Mouse (Mus musculus): ENCODE data around the gene Sept10. TPM values are rescaled to one million over a fixed set of nuclear protein-coding genes. Genes with fewer than 3 reads are reported as not detected.

Sept10 gene
- polyA plus RNA-seq, 1 experiment from 2014 or later = 17.0 TPM

GRCm38 (mm10) chr10:59253541-59254079 lies 32.0 kb upstream of the Sept10 start:
- WGBS = 71% methylated on average over 8 of the region's 8 CpGs
- no peak for ATAC-seq (ENCODE audit: low FRiP score, low read depth)
- Histone ChIP-seq H3K9me3 (no peaks in the 10 kb centered on the region), H3K27me3 (no peaks in the 10 kb centered on the region), H3K4me1 (replicated peaks) (no peaks in the 10 kb centered on the region), H3K9ac (no peak overlapping the region), H3K36me3 (no peaks in the 10 kb centered on the region), H3K27ac (replicated peaks) (no peak overlapping the region), H3K4me3 (no peak overlapping the region), H3K4me2 (no peak overlapping the region)

- Histone ChIP-seq H3K4me3 (no peak overlapping the region), H3K27me3 (no peaks in the 10 kb centered on the region), H3K9ac (no peak overlapping the region), H3K27ac (replicated peaks) (no peak overlapping the region), H3K36me3 (no peaks in the 10 kb centered on the region), H3K4me1 (replicated peaks) (no peaks in the 10 kb centered on the region), H3K4me2 (no peak overlapping the region), H3K9me3 (no peaks in the 10 kb centered on the region)
- ATAC-seq (ENCODE audit: low FRiP score, low read depth) = no peak
- WGBS = 83% methylated on average over 8 of the region's 8 CpGs
These were observed 30.7 kb upstream of the Sept10 start for GRCm38 (mm10) chr10:59252396-59252795.

GRCm38 (mm10) chr10:59251980-59252379 lies 30.3 kb upstream of the Sept10 start:
- Histone ChIP-seq H3K36me3 (no peaks in the 10 kb centered on the region), H3K27me3 (no peaks in the 10 kb centered on the region), H3K4me3 (no peak overlapping the region), H3K27ac (replicated peaks) (no peak overlapping the region), H3K4me1 (replicated peaks) (no peaks in the 10 kb centered on the region), H3K9ac (no peak overlapping the region), H3K9me3 (no peaks in the 10 kb centered on the region), H3K4me2 (no peak overlapping the region)
- WGBS = 89% methylated on average over 2 of the region's 2 CpGs
- no peak for ATAC-seq (ENCODE audit: low FRiP score, low read depth)

GRCm38 (mm10) chr10:59250679-59251078 lies 29.0 kb upstream of the Sept10 start:
- Histone ChIP-seq H3K27me3 (no peaks in the 10 kb centered on the region), H3K4me1 (replicated peaks) (no peaks in the 10 kb centered on the region), H3K4me3 (no peak overlapping the region), H3K27ac (replicated peaks) (no peak overlapping the region), H3K9ac (no peak overlapping the region), H3K9me3 (no peaks in the 10 kb centered on the region), H3K4me2 (no peak overlapping the region), H3K36me3 (no peaks in the 10 kb centered on the region)
- no peak for ATAC-seq (ENCODE audit: low FRiP score, low read depth)
- 86% methylated on average over 2 of the region's 2 CpGs for WGBS

GRCm38 (mm10) chr10:59249531-59249930 lies 27.9 kb upstream of the Sept10 start:
- H3K9ac ChIP-seq = no peak overlapping the region
- H3K36me3 ChIP-seq = no peaks in the 10 kb centered on the region
- H3K9me3 ChIP-seq = no peaks in the 10 kb centered on the region
- no peaks in the 10 kb centered on the region for H3K27me3 ChIP-seq
- WGBS = 74% methylated on average over 3 of the region's 3 CpGs
- ATAC-seq (ENCODE audit: low FRiP score, low read depth) = no peak
- no peak overlapping the region for H3K4me3 ChIP-seq
- H3K4me2 ChIP-seq = no peak overlapping the region
- no peaks in the 10 kb centered on the region for H3K4me1 ChIP-seq (replicated peaks)
- H3K27ac ChIP-seq (replicated peaks) = no peak overlapping the region

- Histone ChIP-seq H3K4me3 (no peak overlapping the region), H3K27me3 (no peaks in the 10 kb centered on the region), H3K36me3 (no peaks in the 10 kb centered on the region), H3K9me3 (no peaks in the 10 kb centered on the region), H3K9ac (no peak overlapping the region), H3K4me1 (replicated peaks) (no peaks in the 10 kb centered on the region), H3K4me2 (no peak overlapping the region), H3K27ac (replicated peaks) (no peak overlapping the region)
- no peak for ATAC-seq (ENCODE audit: low FRiP score, low read depth)
- WGBS = 63% methylated on average over 3 of the region's 3 CpGs
These were observed 19.5 kb upstream of the Sept10 start for GRCm38 (mm10) chr10:59241141-59241541.

- ATAC-seq (ENCODE audit: low FRiP score, low read depth) = no peak
- H3K9ac ChIP-seq = no peak overlapping the region
- H3K4me2 ChIP-seq = no peak overlapping the region
- 45% methylated on average over 3 of the region's 3 CpGs for WGBS
- H3K4me1 ChIP-seq (replicated peaks) = no peaks in the 10 kb centered on the region
- H3K4me3 ChIP-seq = no peak overlapping the region
- H3K27ac ChIP-seq (replicated peaks) = no peak overlapping the region
- no peaks in the 10 kb centered on the region for H3K27me3 ChIP-seq
- H3K9me3 ChIP-seq = no peaks in the 10 kb centered on the region
- no peaks in the 10 kb centered on the region for H3K36me3 ChIP-seq
These were observed 16.1 kb upstream of the Sept10 start for GRCm38 (mm10) chr10:59237757-59238156.

- H3K36me3 ChIP-seq = no peaks in the 10 kb centered on the region
- H3K9ac ChIP-seq = no peak overlapping the region
- H3K27ac ChIP-seq (replicated peaks) = no peak overlapping the region
- ATAC-seq (ENCODE audit: low FRiP score, low read depth) = no peak
- no peaks in the 10 kb centered on the region for H3K4me1 ChIP-seq (replicated peaks)
- no peaks in the 10 kb centered on the region for H3K27me3 ChIP-seq
- no peak overlapping the region for H3K4me3 ChIP-seq
- 85% methylated on average over 6 of the region's 6 CpGs for WGBS
- no peak overlapping the region for H3K4me2 ChIP-seq
- H3K9me3 ChIP-seq = no peaks in the 10 kb centered on the region
These were observed 14.8 kb upstream of the Sept10 start for GRCm38 (mm10) chr10:59236486-59236885.

- no peak for ATAC-seq (ENCODE audit: low FRiP score, low read depth)
- no peaks in the 10 kb centered on the region for H3K4me1 ChIP-seq (replicated peaks)
- WGBS = 65% methylated on average over 4 of the region's 4 CpGs
These were observed 14.2 kb upstream of the Sept10 start for GRCm38 (mm10) chr10:59235847-59236246.

GRCm38 (mm10) chr10:59235227-59235626 lies 13.6 kb upstream of the Sept10 start:
- Histone ChIP-seq H3K4me1 (replicated peaks) (no peaks in the 10 kb centered on the region), H3K4me3 (no peak overlapping the region), H3K27me3 (no peaks in the 10 kb centered on the region), H3K9ac (no peak overlapping the region), H3K27ac (replicated peaks) (no peak overlapping the region), H3K9me3 (no peaks in the 10 kb centered on the region), H3K4me2 (no peak overlapping the region), H3K36me3 (no peaks in the 10 kb centered on the region)
- 94% methylated on average over 2 of the region's 2 CpGs for WGBS
- no peak for ATAC-seq (ENCODE audit: low FRiP score, low read depth)

More at GRCm38 (mm10) chr10:59235847-59236246, 14.2 kb upstream of the Sept10 start:
- Histone ChIP-seq H3K36me3 (no peaks in the 10 kb centered on the region), H3K4me3 (no peak overlapping the region), H3K27ac (replicated peaks) (no peak overlapping the region), H3K4me2 (no peak overlapping the region), H3K9me3 (no peaks in the 10 kb centered on the region), H3K27me3 (no peaks in the 10 kb centered on the region), H3K9ac (no peak overlapping the region)

GRCm38 (mm10) chr10:59229205-59229820 lies 7.7 kb upstream of the Sept10 start:
- Histone ChIP-seq H3K27me3 (no peaks in the 10 kb centered on the region), H3K36me3 (no peaks in the 10 kb centered on the region), H3K4me1 (replicated peaks) (0 out of 2 replicates have a peak, but pooled peaks cover 7% of the 10 kb centered on the region), H3K4me2 (no peak overlapping the region), H3K4me3 (no peak overlapping the region), H3K9me3 (no peaks in the 10 kb centered on the region), H3K9ac (no peak overlapping the region), H3K27ac (replicated peaks) (no peak overlapping the region)
- no peak for ATAC-seq (ENCODE audit: low FRiP score, low read depth)
- 83% methylated on average over 4 of the region's 4 CpGs for WGBS

GRCm38 (mm10) chr10:59225137-59225536 lies 3.5 kb upstream of the Sept10 start:
- H3K4me3 ChIP-seq = no peak overlapping the region
- H3K4me2 ChIP-seq = peak overlapping the region; percentile 30
- no peaks in the 10 kb centered on the region for H3K9me3 ChIP-seq
- H3K9ac ChIP-seq = no peak overlapping the region
- no peak overlapping the region for H3K27ac ChIP-seq (replicated peaks)
- 88% methylated on average over 2 of the region's 2 CpGs for WGBS
- no peak for ATAC-seq (ENCODE audit: low FRiP score, low read depth)
- peaks cover 22% of the 10 kb centered on the region for H3K4me1 ChIP-seq (replicated peaks)
- H3K36me3 ChIP-seq = no peaks in the 10 kb centered on the region
- no peaks in the 10 kb centered on the region for H3K27me3 ChIP-seq

GRCm38 (mm10) chr10:59223890-59224289 lies 2.2 kb upstream of the Sept10 start:
- Histone ChIP-seq H3K9ac (0 out of 2 replicates have a peak overlapping the region, but pooled peaks have one; percentile 13), H3K4me2 (peak overlapping the region; percentile 97), H3K4me3 (peak overlapping the region; percentile 99), H3K4me1 (replicated peaks) (peaks cover 25% of the 10 kb centered on the region), H3K9me3 (no peaks in the 10 kb centered on the region), H3K27ac (replicated peaks) (no peak overlapping the region), H3K36me3 (no peaks in the 10 kb centered on the region), H3K27me3 (no peaks in the 10 kb centered on the region)
- no peak for ATAC-seq (ENCODE audit: low FRiP score, low read depth)
- 76% methylated on average over 4 of the region's 4 CpGs for WGBS
